Mouse (Mus musculus): ENCODE data around the gene Hist1h2bc.
"Not testable (repeated sequence)": the region's sequence is repeated elsewhere in the genome, so short reads cannot be mapped to it uniquely, and the experiment has no call there.

DNA sequence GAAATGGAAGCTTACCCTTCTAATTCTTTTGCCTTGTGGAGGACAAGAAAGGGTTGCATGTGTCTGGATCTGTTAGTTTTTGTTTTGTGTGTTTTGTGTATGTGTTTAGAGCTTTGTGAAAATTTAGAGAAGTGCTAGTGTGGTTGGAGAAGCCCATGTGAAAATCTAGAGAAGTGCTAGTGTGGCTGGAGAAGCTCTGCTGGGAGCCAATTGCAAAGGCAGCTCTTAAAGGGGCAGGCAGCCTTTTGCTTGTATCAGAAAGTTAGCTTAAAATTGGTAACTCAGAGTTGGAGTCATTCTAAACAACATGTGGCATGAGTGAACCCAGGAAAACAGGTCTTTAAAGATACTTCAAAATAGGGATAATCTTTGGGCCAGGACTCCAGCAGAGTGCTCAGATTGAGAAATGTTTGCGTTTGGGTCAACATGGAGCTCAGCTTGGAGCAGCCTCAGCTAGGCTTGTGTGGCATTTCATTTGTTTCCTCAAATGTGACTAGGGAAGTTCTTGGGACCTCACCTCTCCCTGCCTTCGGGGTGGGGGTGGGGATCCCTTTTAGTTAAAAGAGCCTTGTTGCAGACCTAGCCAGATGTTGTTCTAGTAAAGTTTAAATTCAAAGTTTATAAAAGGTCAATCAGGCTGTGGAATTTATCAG lies 33.7 kb downstream of the Hist1h2bc start:
- TF ChIP-seq CTCF (IDR thresholded peaks at IDR 0.05; ENCODE audit: control insufficient read depth, insufficient read depth, low read length); POLR2A (IDR thresholded peaks at IDR 0.05; ENCODE audit: borderline replicate concordance, control insufficient read depth, low read depth, low read length): not testable (repeated sequence)

All from bone marrow, adult 2 months (tissue).